Mouse (Mus musculus) thymus, postnatal 25 days (tissue): Measurements from ENCODE around the gene Zfp609.
"Not testable (repeated sequence)": the region's sequence is repeated elsewhere in the genome, so short reads cannot be mapped to it uniquely, and the experiment has no call there.

Experiments used
- DNase-seq: peaks from one replicate; pipeline ENCODE4 v3.0.0; 2022

Zfp609 gene

DNA sequence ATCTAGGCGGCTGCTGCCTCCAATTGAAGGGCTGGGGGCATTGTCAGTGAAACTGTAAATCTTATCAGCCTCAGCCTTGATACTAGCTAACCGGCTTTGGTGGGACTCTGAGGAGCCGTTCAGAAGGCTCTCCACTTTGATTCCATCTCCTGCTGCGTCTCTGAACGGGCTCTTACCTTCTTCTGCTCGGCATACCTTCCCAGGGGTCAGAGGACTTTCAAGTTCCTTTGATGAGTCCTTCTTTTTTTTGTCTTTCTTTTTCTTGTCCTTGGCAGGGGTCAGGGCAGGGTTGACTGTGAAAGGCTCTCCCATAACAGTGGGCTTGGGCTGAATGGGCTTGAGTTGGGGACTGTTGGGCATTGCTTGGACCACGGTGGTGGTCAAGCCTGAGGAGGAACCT lies 124.1 kb downstream of the Zfp609 start:
- no peak for DNase-seq

DNA sequence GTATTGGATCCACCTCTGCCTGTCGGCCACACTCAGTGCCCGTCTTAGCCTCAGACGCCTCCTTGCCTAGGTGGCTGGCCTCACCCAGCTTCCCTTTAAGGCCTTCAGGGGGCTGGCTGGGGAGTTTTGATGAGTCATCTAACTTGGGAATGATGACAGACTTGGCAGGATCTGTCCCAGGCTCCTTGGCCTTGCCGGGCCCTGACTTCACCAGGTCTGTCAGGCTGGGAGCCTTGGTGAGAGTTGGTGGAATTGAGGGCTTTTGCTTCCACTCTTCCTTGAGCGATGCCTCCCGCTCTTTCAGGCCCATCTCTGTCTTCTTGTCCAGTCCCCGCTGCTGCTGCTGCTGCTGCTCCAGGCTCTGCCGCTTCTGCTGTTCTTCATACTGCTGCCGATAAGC lies 125.1 kb downstream of the Zfp609 start:
- DNase-seq, result no peak

- DNase-seq, result no peak
These were observed 126.9 kb downstream of the Zfp609 start for GRCm38 (mm10) chr9:65700504-65700903.

- DNase-seq, result no peak
These were observed 129.4 kb downstream of the Zfp609 start for GRCm38 (mm10) chr9:65697992-65698391.

DNA sequence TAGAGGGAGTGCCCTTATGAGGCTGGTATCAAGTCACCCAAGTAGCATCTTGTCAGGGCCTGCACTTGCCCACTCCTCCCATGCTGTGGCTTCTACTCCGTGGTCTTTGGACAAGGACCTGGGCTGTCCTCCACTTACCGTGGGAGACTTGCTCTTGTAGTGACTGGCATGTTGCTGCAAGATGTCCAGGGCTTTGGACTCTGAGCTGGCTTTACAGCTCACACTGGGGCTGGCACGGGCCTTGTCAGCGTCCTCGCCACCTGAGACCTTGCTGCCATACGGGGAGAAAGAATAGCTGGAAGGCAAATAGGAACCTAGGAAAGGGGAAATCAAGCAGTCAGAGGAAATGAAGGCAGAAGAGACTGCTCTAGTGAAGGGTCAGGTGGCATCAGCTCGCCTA lies 130.0 kb downstream of the Zfp609 start:
- no peak for DNase-seq

GRCm38 (mm10) chr9:65696337-65696736 lies 131.0 kb downstream of the Zfp609 start:
- DNase-seq, result no peak

DNA sequence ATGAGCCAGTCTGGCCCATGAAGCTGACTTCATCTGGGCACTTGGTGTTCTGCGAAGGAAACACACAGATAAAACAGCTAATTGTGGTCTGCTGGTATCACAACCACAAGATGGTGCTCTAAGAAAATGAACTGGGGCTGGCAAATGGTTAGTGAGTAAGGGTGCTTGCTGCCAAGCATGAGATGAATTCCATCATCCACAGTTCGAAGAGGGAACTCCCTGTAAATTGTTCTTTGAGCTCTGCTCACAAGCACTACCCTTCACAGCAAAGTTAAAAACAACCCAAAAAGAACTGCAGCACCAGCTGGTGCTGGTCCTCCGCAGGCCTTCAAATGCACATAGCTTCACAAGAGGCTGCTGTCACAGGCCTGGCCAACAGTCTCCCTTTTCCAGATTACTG lies 131.7 kb downstream of the Zfp609 start:
- no peak for DNase-seq

GRCm38 (mm10) chr9:65692959-65693603 lies 134.3 kb downstream of the Zfp609 start:
- DNase-seq, result no peak

GRCm38 (mm10) chr9:65692466-65692865 lies 134.9 kb downstream of the Zfp609 start:
- DNase-seq, result no peak

- DNase-seq, result not testable (repeated sequence)
These were observed 137.5 kb downstream of the Zfp609 start for GRCm38 (mm10) chr9:65689869-65690268.

DNA sequence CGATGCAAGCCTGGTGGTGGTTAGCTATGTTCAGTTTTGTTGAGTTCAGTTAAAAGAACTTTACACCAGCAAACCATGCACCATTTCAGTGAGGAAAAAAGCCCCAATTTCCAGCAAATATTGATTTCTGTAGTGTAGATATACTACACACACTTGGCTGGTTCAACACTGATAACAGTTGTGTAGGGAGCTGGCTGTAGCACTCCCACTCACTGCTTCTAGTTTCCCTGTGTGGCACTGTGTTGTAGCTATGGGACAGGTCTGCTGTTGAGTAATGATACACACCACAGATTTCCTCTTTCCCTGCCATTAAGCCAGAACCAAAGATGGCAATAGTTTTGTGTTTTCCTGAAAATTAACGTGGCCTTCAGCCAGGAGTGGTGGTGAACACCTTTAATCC lies 142.7 kb downstream of the Zfp609 start:
- DNase-seq, result no peak

DNA sequence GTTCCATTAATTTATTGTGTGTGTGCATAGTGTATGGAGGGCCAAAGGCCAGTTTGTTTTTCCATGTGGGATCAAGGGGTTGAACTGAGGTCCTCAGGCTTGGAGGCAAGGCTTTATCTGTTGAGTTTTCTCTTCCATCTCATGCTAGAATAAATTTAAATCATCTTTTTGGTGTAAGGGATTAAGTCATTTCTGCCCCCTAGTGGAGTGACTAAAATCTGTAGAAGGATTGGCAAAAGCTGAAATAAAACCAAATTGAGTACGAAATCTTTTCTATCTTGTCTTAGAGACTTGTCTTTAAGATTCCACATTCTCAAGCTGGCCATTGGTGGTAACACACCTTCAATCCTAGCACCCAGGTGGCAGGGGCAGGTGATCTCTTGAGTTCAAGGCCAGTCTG lies 144.4 kb downstream of the Zfp609 start:
- no peak for DNase-seq

DNA sequence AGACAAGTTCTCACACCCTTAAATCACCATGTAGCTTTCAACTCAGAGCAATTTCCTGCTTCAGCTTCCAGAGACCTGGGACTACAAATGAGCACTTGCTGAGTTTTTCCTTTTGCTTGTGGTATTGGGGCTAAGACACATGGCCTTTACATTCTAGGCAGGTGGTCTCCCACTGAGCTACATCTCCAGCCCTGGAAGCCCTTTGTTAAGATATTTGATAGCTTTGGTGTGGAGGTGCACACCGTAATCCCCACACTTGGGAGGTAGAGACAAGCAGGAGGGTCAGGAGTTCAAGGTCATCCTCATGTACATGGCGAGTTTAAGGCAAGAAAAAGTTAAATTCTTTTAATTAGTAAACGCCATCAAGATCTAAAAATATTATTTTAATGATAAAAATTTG lies 145.2 kb downstream of the Zfp609 start:
- no peak for DNase-seq

GRCm38 (mm10) chr9:65681634-65681940 lies 145.8 kb downstream of the Zfp609 start:
- DNase-seq, result no peak

DNA sequence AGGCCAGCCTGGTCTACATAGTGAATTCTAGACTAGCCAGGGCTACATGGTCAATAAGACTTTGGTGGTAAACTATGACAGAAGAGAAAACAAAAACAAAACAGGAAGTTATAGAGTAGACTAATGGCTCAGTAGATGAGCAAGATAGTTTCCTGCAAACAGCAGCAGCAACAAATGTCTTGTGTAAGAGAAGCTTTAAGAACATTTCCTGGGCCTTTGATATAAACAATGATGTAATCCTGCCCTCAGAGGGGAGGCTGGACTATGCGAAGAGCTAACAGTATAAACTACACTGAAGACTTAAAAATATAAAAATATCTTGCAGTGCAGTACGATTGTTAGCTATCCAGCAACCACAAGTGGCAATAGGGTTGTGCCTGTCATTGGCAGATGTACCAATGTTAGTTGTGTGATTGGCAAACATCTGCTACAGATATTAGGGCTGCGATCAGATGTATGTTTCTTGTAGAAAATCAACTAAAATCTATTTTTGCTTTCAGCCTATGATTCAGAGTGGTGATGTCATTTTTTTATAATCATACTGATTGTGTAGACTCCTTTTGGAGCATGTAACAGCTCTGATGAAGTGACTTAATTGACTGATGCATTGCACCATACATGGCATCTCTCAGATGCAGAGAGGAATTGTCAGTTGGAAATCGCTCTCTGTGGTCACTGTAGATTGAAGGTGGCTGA lies 146.3 kb downstream of the Zfp609 start:
- DNase-seq, result no peak

DNA sequence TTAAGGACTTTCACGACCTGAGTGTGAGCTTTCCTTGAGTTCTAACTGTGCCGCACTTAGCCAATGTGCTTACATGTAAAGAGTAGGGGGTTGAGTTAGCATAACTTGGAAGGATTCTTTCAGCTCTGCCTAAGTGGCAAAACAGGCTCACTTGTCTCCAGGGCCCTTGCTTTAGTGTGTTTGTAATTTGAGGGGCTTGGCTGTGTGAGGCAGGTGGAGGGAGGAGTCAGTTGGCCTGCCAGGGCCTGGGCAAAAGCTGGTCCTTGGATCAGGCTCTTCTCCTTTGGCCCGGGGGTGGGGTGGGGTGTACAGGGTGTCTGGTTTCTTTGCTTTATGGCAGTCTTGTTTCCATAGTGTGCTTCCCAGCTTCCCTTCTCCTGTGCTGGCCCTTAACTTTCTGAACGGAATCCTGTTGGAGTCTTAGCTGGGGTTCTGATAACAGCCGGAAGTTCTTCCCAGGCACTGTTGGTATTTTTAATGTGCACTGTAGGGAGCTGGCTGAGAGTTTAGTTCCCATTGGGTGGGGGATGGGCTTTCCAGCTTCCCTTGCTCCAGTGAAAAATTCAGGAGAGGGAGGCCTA lies 148.1 kb downstream of the Zfp609 start:
- DNase-seq, result no peak

DNA sequence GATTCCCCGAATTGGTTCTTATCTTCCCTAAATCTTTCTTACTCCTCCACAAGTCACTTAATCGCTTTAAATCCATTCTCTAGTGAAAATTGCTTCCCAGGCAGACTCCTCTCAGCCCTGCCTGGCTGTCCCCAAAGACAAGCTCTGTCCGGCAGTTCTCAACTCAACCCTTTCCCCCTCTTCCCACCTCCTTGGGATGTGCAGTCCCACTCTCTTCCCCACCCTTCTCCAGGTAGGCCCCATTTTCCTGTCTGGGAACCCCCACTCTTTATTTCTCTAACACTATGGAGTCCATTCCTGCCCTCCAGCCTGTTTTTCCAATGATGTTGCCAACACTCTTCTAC lies 150.3 kb downstream of the Zfp609 start:
- no peak for DNase-seq

DNA sequence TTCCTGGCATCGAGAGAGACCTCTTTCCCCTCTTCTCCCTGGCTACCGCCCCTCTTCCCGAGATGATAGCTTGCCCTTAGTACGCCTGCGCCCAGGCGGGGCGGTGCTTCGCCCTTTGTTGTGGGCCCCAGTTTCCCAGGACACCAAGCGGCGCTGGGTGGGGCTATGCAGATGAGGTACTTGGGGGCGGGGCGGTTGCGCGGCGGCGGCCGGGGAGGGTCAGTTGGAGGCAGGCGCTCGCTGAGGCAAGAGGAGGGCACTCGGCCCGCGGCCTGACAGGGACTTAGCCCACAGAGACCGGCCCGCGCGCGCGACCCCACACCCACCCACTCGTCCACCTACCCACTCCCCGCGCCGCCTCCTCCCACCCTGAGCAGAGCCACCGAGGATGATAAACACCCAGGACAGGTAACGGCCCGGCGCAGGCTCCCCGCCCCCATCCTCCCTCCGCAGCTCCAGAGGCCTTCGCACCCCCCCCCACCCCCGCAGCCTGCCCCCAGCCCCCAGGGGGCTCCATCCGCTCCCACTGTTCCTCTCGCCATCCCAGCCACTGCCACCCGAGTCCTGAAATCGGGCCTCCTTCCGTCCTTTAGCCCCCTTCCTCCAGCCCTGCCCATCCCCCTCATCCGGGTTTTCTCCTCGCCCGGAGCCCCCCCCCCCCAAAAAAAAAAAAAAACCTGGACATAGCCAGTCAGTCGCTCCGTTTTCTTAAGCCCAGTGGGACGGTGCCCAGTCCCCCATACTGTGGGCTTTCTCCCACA lies 150.8 kb downstream of the Zfp609 start:
- DNase-seq, result peak; percentile 96

GRCm38 (mm10) chr9:65675461-65676357 lies 151.7 kb downstream of the Zfp609 start:
- DNase-seq, result no peak

- DNase-seq, result no peak
These were observed 154.4 kb downstream of the Zfp609 start for GRCm38 (mm10) chr9:65672996-65673395.

DNA sequence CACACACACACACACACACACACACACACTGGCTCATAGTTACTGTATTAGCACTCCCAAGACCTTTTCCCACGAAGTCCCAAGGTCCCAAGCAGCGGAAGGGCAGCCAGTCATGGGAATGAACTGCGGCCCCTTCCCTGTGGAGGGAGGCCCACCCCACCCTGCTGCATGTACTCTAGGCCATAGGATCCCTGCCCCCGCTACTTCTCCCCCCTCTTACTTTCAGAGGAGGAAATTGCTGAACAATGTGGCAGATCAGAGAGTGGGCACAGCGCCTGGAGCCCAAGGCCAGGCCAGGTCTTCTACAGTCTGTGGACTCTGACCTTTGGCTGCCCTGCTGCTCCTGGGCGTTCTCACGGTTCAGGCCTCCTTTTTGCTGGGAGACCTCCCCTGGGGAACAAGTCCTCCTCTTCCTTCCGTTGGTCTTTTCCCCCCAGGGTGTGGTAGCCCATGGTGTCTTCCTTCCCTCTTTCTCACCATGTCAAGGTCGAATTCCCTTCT lies 155.9 kb downstream of the Zfp609 start:
- DNase-seq, result no peak

DNA sequence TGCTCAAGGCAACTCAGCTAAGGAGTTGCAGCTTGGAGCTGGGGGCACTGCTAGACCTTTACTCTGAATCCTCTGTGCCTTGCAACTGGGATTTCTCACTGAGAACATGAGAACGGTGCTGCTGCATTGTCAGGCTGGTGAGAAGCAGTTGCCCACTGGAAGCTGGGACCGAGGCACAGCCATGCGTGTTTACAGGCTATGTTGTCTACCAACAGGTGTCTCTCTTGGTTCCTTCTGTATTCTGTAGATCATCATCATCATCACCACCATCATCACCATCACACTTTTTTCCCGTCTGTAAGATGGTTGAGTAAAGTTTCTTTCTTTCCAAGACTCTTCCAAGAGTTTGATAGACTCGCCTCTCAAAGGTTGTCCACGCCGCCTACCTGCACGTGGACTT lies 159.7 kb downstream of the Zfp609 start, which contains the start of gene Oaz2:
Gene Oaz2, plus strand, starts transcription at position 301 of the 400 bp plus-strand sequence.
- DNase-seq, result no peak

DNA sequence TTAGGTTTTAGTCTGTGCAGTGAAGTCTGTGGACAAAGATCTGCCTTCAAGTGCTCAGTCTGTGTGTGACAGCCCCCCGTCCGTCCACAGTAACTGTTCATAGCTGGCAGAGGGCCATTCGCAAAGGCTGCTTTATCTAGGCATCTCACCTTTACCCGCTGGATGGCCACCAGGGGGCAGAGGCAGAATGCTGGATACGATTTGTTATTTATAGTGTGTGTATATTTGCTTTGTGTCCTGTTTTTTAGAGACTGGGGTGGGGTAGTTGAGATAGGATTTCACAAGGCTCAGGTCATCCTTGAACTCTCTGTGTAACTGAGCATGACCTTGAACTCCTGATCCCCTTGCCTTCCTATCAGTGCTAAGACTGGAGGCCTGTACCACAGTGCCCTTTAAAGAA lies 161.3 kb downstream of the Zfp609 start:
- peak; percentile 68 for DNase-seq
